Mouse (Mus musculus) hindbrain, embryonic 11.5 days (tissue): Measurements from ENCODE around the gene Catsper2. TPM values are rescaled to one million over a fixed set of nuclear protein-coding genes. Genes with fewer than 3 reads are reported as not detected.
A peak's percentile ranks its signal among the peaks of the same experiment; 100 is the strongest.

Experiments
- ATAC-seq: fragments of 200-750 bp; cut with Nextera tagmentation; 2 replicates; pipeline ENCODE4 v1.8.0; 2017; ENCODE audit warnings: mild to moderate bottlenecking, moderate TSS enrichment, moderate library complexity; ENCODE audit not compliant: low FRiP score
- DNase-seq: peaks from one replicate; pipeline ENCODE4 v3.0.0-alpha.2; 2015; ENCODE audit warnings: low spot score
- H3K27ac ChIP-seq: fragments of 300-500 bp; sonication (generic); 2 replicates; pipeline ENCODE4 v1.5.1; 2014; ENCODE audit warnings: mild to moderate bottlenecking, low read depth, low read length
- H3K27me3 ChIP-seq: fragments of 300-500 bp; sonication (generic); 2 replicates; pipeline ENCODE4 v1.6.1; 2014; ENCODE audit warnings: mild to moderate bottlenecking, low read length, moderate library complexity, mixed read lengths; ENCODE audit not compliant: control insufficient read depth, insufficient read depth
- H3K36me3 ChIP-seq: fragments of 300-500 bp; sonication (generic); 2 replicates; pipeline ENCODE4 v1.6.1; 2014; ENCODE audit warnings: mild to moderate bottlenecking, low read length, moderate library complexity, mixed read lengths; ENCODE audit not compliant: control insufficient read depth, insufficient read depth
- H3K4me1 ChIP-seq: fragments of 300-500 bp; sonication (generic); replicated peaks from 2 replicates; pipeline ENCODE4 v1.6.1; 2014; ENCODE audit warnings: low read length, mixed read lengths; ENCODE audit not compliant: control insufficient read depth, insufficient read depth
- H3K4me2 ChIP-seq: fragments of 300-500 bp; sonication (generic); replicated peaks from 2 replicates; pipeline ENCODE4 v1.6.1; 2014; ENCODE audit warnings: mild to moderate bottlenecking, low read depth, low read length
- H3K4me3 ChIP-seq: fragments of 300-500 bp; sonication (generic); 2 replicates; pipeline ENCODE4 v1.5.1; 2014; ENCODE audit warnings: low read depth, low read length
- H3K9ac ChIP-seq: fragments of 300-500 bp; sonication (generic); 2 replicates; pipeline ENCODE4 v1.6.1; 2014; ENCODE audit warnings: low read depth, low read length
- H3K9me3 ChIP-seq: fragments of 300-500 bp; sonication (generic); 2 replicates; pipeline ENCODE4 v1.6.1; 2016; ENCODE audit warnings: low read length; ENCODE audit not compliant: control insufficient read depth
- WGBS: fragments of 180-500 bp; shearing (Covaris S2); extraction: QIAGEN DNeasy Blood & Tissue Kit; methylation state at CpG from one replicate; pipeline ENCODE4 v1.1.7; 2014; 5-methylcytosine and 5-hydroxymethylcytosine counted together
- polyA plus RNA-seq: library from polyadenylated mRNA; unstranded; fragments of >200 nt; fragmentation: Nextera tagmentation; extraction: Ambion mirVana; gene quantifications from 2 replicates; pipeline ENCODE4 v1.2.1, GENCODE M21; 2014

The Catsper2 gene
- polyA plus RNA-seq, 1 experiment from 2014 or later: 2.7 TPM

- ATAC-seq: peak; percentile 63
- Histone ChIP-seq H3K36me3 (no peaks in the 10 kb centered on the region), H3K4me1 (peaks cover 9% of the 10 kb centered on the region; the same call in 1 of the 2 replicates), H3K9ac (peak overlapping the region; percentile 40; the same call in 1 of the 2 replicates), H3K4me3 (peak overlapping the region; percentile 30), H3K9me3 (no peaks in the 10 kb centered on the region), H3K4me2 (peak overlapping the region; percentile 58), H3K27ac (no peak overlapping the region), H3K27me3 (peaks cover 17% of the 10 kb centered on the region)
- peak; percentile 52 for DNase-seq
- WGBS: 2% methylated on average over 29 of the region's 30 CpGs
Measured at GRCm38 (mm10) chr2:121442259-121443067, 28.9 kb upstream of the Catsper2 start.

- H3K27ac ChIP-seq: no peak overlapping the region
- H3K36me3 ChIP-seq: no peaks in the 10 kb centered on the region
- peaks cover 17% of the 10 kb centered on the region for H3K27me3 ChIP-seq
- H3K9me3 ChIP-seq: no peaks in the 10 kb centered on the region
- peak overlapping the region; percentile 30; the same call in 1 of the 2 replicates for H3K4me3 ChIP-seq
- peaks cover 9% of the 10 kb centered on the region; the same call in 1 of the 2 replicates for H3K4me1 ChIP-seq
- H3K9ac ChIP-seq: no peak overlapping the region; the same call in 1 of the 2 replicates
- WGBS: 10% methylated on average over 11 of the region's 11 CpGs
- H3K4me2 ChIP-seq: peak overlapping the region; percentile 58
- DNase-seq (no peak), ATAC-seq (no peak)
Measured at GRCm38 (mm10) chr2:121441800-121442199, 28.2 kb upstream of the Catsper2 start.

- H3K4me2 ChIP-seq: no peak overlapping the region
- no peak for ATAC-seq
- H3K36me3 ChIP-seq: no peaks in the 10 kb centered on the region
- H3K4me1 ChIP-seq: peaks cover 9% of the 10 kb centered on the region; the same call in 1 of the 2 replicates
- H3K27me3 ChIP-seq: peaks cover 17% of the 10 kb centered on the region
- DNase-seq: no peak
- H3K9ac ChIP-seq: no peak overlapping the region
- H3K27ac ChIP-seq: no peak overlapping the region
- no peaks in the 10 kb centered on the region for H3K9me3 ChIP-seq
- 52% methylated on average over 5 of the region's 5 CpGs for WGBS
- no peak overlapping the region for H3K4me3 ChIP-seq
Measured at GRCm38 (mm10) chr2:121440834-121441605, 27.4 kb upstream of the Catsper2 start.

GRCm38 (mm10) chr2:121439746-121440145 is 26.2 kb upstream of the Catsper2 start:
- Histone ChIP-seq H3K27ac (no peak overlapping the region), H3K9me3 (no peaks in the 10 kb centered on the region), H3K4me3 (no peak overlapping the region), H3K4me2 (no peak overlapping the region), H3K27me3 (peaks cover 17% of the 10 kb centered on the region), H3K9ac (no peak overlapping the region), H3K36me3 (peaks cover 4% of the 10 kb centered on the region; the same call in 1 of the 2 replicates), H3K4me1 (peaks cover 9% of the 10 kb centered on the region; the same call in 1 of the 2 replicates)
- ATAC-seq (no peak), DNase-seq (no peak)
- 79% methylated on average over 4 of the region's 4 CpGs for WGBS

- Histone ChIP-seq H3K36me3 (peaks cover 26% of the 10 kb centered on the region), H3K9ac (no peak overlapping the region), H3K27me3 (no peaks in the 10 kb centered on the region), H3K9me3 (no peaks in the 10 kb centered on the region), H3K4me3 (no peak overlapping the region), H3K4me1 (no peaks in the 10 kb centered on the region), H3K4me2 (no peak overlapping the region), H3K27ac (no peak overlapping the region)
- DNase-seq: peak; percentile 46
- 97% methylated on average over 1 of the region's 1 CpGs for WGBS
- no peak for ATAC-seq
Measured at GRCm38 (mm10) chr2:121434854-121435253, 21.3 kb upstream of the Catsper2 start.

- Histone ChIP-seq H3K9ac (no peak overlapping the region), H3K4me3 (no peak overlapping the region), H3K36me3 (peaks cover 9% of the 10 kb centered on the region), H3K27me3 (no peaks in the 10 kb centered on the region), H3K27ac (no peak overlapping the region), H3K9me3 (no peaks in the 10 kb centered on the region), H3K4me2 (no peak overlapping the region), H3K4me1 (no peaks in the 10 kb centered on the region)
- WGBS: 98% methylated on average over 2 of the region's 2 CpGs
- no peak for ATAC-seq
- no peak for DNase-seq
Measured at GRCm38 (mm10) chr2:121425890-121426289, 12.3 kb upstream of the Catsper2 start.

- H3K36me3 ChIP-seq: peaks cover 4% of the 10 kb centered on the region; the same call in 1 of the 2 replicates
- 94% methylated on average over 2 of the region's 2 CpGs for WGBS
- no peaks in the 10 kb centered on the region for H3K4me1 ChIP-seq
Measured at GRCm38 (mm10) chr2:121423166-121423565, 9.6 kb upstream of the Catsper2 start.

GRCm38 (mm10) chr2:121418476-121418875 is 4.9 kb upstream of the Catsper2 start:
- Histone ChIP-seq H3K4me3 (no peak overlapping the region), H3K4me1 (peaks cover 3% of the 10 kb centered on the region; the same call in 1 of the 2 replicates), H3K27me3 (no peaks in the 10 kb centered on the region), H3K9me3 (no peaks in the 10 kb centered on the region), H3K9ac (no peak overlapping the region), H3K27ac (no peak overlapping the region), H3K36me3 (no peaks in the 10 kb centered on the region), H3K4me2 (no peak overlapping the region)
- 92% methylated on average over 3 of the region's 3 CpGs for WGBS
- no peak for DNase-seq
- no peak for ATAC-seq

More at GRCm38 (mm10) chr2:121423166-121423565, 9.6 kb upstream of the Catsper2 start:
- Histone ChIP-seq H3K9me3 (no peaks in the 10 kb centered on the region), H3K4me2 (no peak overlapping the region), H3K9ac (no peak overlapping the region), H3K4me3 (no peak overlapping the region), H3K27ac (no peak overlapping the region), H3K27me3 (no peaks in the 10 kb centered on the region)
- ATAC-seq (no peak), DNase-seq (no peak)
